Mouse (Mus musculus) 3T3-L1 (cell line): Measurements from ENCODE around the gene Tsc2.
A peak's percentile ranks its signal among the peaks of the same experiment; 100 is the strongest.

Experiments used
- DNase-seq: peaks from one replicate; pipeline ENCODE4 v3.0.0-alpha.2; 2015; ENCODE audit warnings: low read depth, low spot score

The Tsc2 gene

GRCm38 (mm10) chr17:24569837-24570236 lies 62.6 kb downstream of the Tsc2 start:
- DNase-seq, result no peak

- peak; percentile 73 for DNase-seq
Measured at GRCm38 (mm10) chr17:24567034-24567779, 65.2 kb downstream of the Tsc2 start.

- DNase-seq, result no peak
Measured at GRCm38 (mm10) chr17:24565792-24566191, 66.6 kb downstream of the Tsc2 start.

GRCm38 (mm10) chr17:24565092-24565491 lies 67.3 kb downstream of the Tsc2 start:
- no peak for DNase-seq

- no peak for DNase-seq
Measured at GRCm38 (mm10) chr17:24564422-24564821, 68.0 kb downstream of the Tsc2 start.

- no peak for DNase-seq
Measured at GRCm38 (mm10) chr17:24563638-24564037, 68.8 kb downstream of the Tsc2 start.

GRCm38 (mm10) chr17:24561592-24561991 lies 70.8 kb downstream of the Tsc2 start:
- DNase-seq, result no peak

GRCm38 (mm10) chr17:24560301-24561028 lies 72.0 kb downstream of the Tsc2 start:
- peak; percentile 56 for DNase-seq

- DNase-seq, result peak; percentile 75
Measured at GRCm38 (mm10) chr17:24559146-24559545, 73.3 kb downstream of the Tsc2 start.

GRCm38 (mm10) chr17:24558600-24559099 lies 73.8 kb downstream of the Tsc2 start:
- peak; percentile 51 for DNase-seq

- DNase-seq, result no peak
Measured at GRCm38 (mm10) chr17:24557091-24557490, 75.3 kb downstream of the Tsc2 start.

GRCm38 (mm10) chr17:24551050-24551444 lies 81.4 kb downstream of the Tsc2 start:
- no peak for DNase-seq

- DNase-seq, result peak; percentile 91
Measured at GRCm38 (mm10) chr17:24550416-24551049, 81.9 kb downstream of the Tsc2 start.

GRCm38 (mm10) chr17:24549618-24550415 lies 82.6 kb downstream of the Tsc2 start, which contains the start of gene Pkd1:
Gene Pkd1 (plus strand): TSS chr17:24549834.
- peak; percentile 99 for DNase-seq

- peak; percentile 77 for DNase-seq
Measured at GRCm38 (mm10) chr17:24548921-24549617, 83.4 kb downstream of the Tsc2 start.

GRCm38 (mm10) chr17:24548435-24548834 lies 84.0 kb downstream of the Tsc2 start:
- no peak for DNase-seq

- DNase-seq, result no peak
Measured at GRCm38 (mm10) chr17:24546234-24546633, 86.2 kb downstream of the Tsc2 start.
